Mouse (Mus musculus): ENCODE results near the gene Rbms2. TPM values are rescaled to one million over a fixed set of nuclear protein-coding genes. Genes with fewer than 3 reads are reported as not detected.
"Not testable (repeated sequence)": the region's sequence is repeated elsewhere in the genome, so short reads cannot be mapped to it uniquely, and the experiment has no call there.

Gene Rbms2
- total and polyA plus RNA-seq, 3 experiments = 91.9 to 98.4 (median 94.7) TPM

GRCm38 (mm10) chr10:128194551-128195461, 14.7 kb upstream of the Rbms2 start:
- no peaks in the 10 kb centered on the region for H3K79me2 ChIP-seq (replicated peaks; ENCODE audit: control insufficient read depth, insufficient read depth, low read length)
- 3% methylated on average over 66 of the region's 79 CpGs for WGBS
- no peak for DNase-seq
- peak overlapping the region; percentile 93 for H3K4me3 ChIP-seq
- H3K36me3 ChIP-seq (ENCODE audit: control insufficient read depth, insufficient read depth, low read length) = no peaks in the 10 kb centered on the region
- no peaks in the 10 kb centered on the region for H3K4me1 ChIP-seq (ENCODE audit: control insufficient read depth, insufficient read depth, low read length)
- TF ChIP-seq EP300 (IDR thresholded peaks at IDR 0.05; ENCODE audit: insufficient read depth, low read depth, low read length) = no peak
- TF ChIP-seq CTCF (IDR thresholded peaks at IDR 0.05) = no peak
- no peak for TF ChIP-seq POLR2A (IDR thresholded peaks at IDR 0.05; ENCODE audit: insufficient read depth, low read depth, low read length)
- peak overlapping the region; percentile 83 for H3K9ac ChIP-seq (ENCODE audit: low read depth, low read length)
- H3K27ac ChIP-seq = peak overlapping the region; percentile 64
- H3K27me3 ChIP-seq (ENCODE audit: control insufficient read depth, insufficient read depth, low read length) = no peaks in the 10 kb centered on the region
- intact Hi-C loops (cut with DNase I) = loop anchor here (2.0 kb wide), 1 partner anchor 16 kb away; the partner anchor contains the start of gene Spryd4

DNA sequence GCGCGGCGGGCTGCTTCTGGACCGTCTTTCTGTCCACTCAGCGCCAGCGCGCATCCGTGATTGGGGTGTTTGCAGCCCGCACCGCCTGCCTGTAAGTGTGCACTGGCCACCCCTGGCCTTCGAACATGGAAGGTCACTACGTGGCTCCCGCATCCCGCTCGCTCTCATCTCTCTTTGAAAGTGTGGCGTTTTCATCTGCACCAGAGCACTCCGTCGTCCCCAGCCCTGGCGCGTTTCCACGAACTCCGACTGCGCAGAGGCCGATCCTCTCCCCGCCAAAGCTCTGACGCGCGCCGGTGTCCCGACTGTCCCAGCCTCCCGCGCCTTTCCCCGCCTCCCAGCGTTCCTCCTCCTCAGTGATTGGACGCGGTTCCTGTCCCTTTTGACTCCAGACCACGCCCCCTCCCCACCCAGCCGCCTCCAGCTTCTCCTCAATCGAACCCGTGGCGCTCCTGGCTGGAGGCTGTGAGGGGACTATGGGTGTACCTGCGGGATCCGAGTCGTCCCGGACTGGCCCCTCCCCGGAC, 14.0 kb upstream of the Rbms2 start, which contains the start of gene Gls2:
Gls2 (plus strand) TSS at position 434 of the 527 bp plus-strand sequence.
- Histone ChIP-seq H3K36me3 (ENCODE audit: control insufficient read depth, insufficient read depth, low read length) (no peaks in the 10 kb centered on the region), H3K9ac (ENCODE audit: low read depth, low read length) (peak within 1 kb of the TSS; percentile 83), H3K27ac (peak within 1 kb of the TSS; percentile 64), H3K4me3 (peak within 1 kb of the TSS; percentile 93), H3K27me3 (ENCODE audit: control insufficient read depth, insufficient read depth, low read length) (no peaks in the 10 kb centered on the region), H3K4me1 (ENCODE audit: control insufficient read depth, insufficient read depth, low read length) (no peaks in the 10 kb centered on the region), H3K79me2 (replicated peaks; ENCODE audit: control insufficient read depth, insufficient read depth, low read length) (no peaks in the 10 kb centered on the region)
- TF ChIP-seq POLR2A (IDR thresholded peaks at IDR 0.05; ENCODE audit: insufficient read depth, low read depth, low read length) (peak; percentile 71), CTCF (IDR thresholded peaks at IDR 0.05) (no peak), EP300 (IDR thresholded peaks at IDR 0.05; ENCODE audit: insufficient read depth, low read depth, low read length) (0 out of 2 replicates have a peak, but pooled peaks have one; percentile 17)
- WGBS = under 1% methylated on average over 46 of the region's 46 CpGs
- intact Hi-C loops (cut with DNase I) = loop anchor here (2.0 kb wide), 1 partner anchor 17 kb away; the partner anchor contains the start of gene Spryd4
- DNase-seq = peak; percentile 97 to 98

- TF ChIP-seq POLR2A (IDR thresholded peaks at IDR 0.05; ENCODE audit: insufficient read depth, low read depth, low read length) (no peak), CTCF (IDR thresholded peaks at IDR 0.05) (no peak), EP300 (IDR thresholded peaks at IDR 0.05; ENCODE audit: insufficient read depth, low read depth, low read length) (no peak)
- 94% methylated on average over 6 of the region's 6 CpGs for WGBS
- intact Hi-C loops (cut with DNase I) = no loop called here
Measured at GRCm38 (mm10) chr10:128193113-128193512, 13.0 kb upstream of the Rbms2 start.

DNA sequence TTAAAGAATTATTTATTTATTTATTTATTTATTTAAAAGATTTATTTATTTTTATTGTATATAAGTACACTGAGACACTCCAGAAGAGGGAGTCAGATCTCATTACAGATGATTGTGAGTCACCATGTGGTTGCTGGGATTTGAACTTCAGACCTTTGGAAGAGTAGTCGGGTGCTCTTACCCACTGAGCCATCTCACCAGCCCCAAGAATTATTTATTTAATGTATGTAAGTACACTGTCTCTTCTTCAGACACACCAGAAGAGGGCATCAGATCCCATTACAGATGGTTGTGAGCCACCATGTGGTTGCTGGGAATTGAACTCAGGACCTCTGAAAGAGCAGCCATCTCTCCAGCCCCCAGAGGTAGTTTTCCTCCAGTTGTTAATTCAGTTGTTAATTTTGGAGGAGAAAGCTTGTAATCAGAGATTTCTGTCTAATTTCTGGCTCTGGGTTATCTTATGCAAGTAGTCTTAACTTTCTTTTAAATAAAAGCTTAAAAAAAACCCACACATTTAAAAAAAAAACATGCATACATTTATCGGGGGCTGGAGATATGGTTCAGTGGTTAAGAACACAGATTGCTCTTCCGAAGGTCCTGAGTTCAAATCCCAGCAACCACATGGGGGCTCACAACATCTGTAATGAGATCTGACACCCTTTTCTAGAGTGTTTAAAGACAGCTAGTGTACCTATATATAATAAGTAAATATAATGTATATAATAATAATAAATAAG, 12.1 kb upstream of the Rbms2 start:
- intact Hi-C loops (cut with DNase I); H3K4me1 ChIP-seq (ENCODE audit: control insufficient read depth, insufficient read depth, low read length); H3K9ac ChIP-seq (ENCODE audit: low read depth, low read length); H3K27ac ChIP-seq; H3K27me3 ChIP-seq (ENCODE audit: control insufficient read depth, insufficient read depth, low read length); H3K79me2 ChIP-seq (replicated peaks; ENCODE audit: control insufficient read depth, insufficient read depth, low read length); DNase-seq; H3K36me3 ChIP-seq (ENCODE audit: control insufficient read depth, insufficient read depth, low read length); H3K4me3 ChIP-seq: not testable (repeated sequence)
- WGBS = 95% methylated on average over 3 of the region's 3 CpGs

More at GRCm38 (mm10) chr10:128193113-128193512, 13.0 kb upstream of the Rbms2 start:
- no peak overlapping the region for H3K4me3 ChIP-seq
- H3K4me1 ChIP-seq (ENCODE audit: control insufficient read depth, insufficient read depth, low read length) = no peaks in the 10 kb centered on the region
- H3K9ac ChIP-seq (ENCODE audit: low read depth, low read length) = no peak overlapping the region
- no peaks in the 10 kb centered on the region for H3K27me3 ChIP-seq (ENCODE audit: control insufficient read depth, insufficient read depth, low read length)
- H3K79me2 ChIP-seq (replicated peaks; ENCODE audit: control insufficient read depth, insufficient read depth, low read length) = no peaks in the 10 kb centered on the region
- no peak overlapping the region for H3K27ac ChIP-seq
- H3K36me3 ChIP-seq (ENCODE audit: control insufficient read depth, insufficient read depth, low read length) = no peaks in the 10 kb centered on the region
- no peak for DNase-seq

- Histone ChIP-seq H3K27ac (no peak overlapping the region), H3K4me1 (ENCODE audit: control insufficient read depth, insufficient read depth, low read length) (no peaks in the 10 kb centered on the region), H3K9ac (ENCODE audit: low read depth, low read length) (no peak overlapping the region), H3K4me3 (no peak overlapping the region), H3K79me2 (replicated peaks; ENCODE audit: control insufficient read depth, insufficient read depth, low read length) (no peaks in the 10 kb centered on the region), H3K27me3 (ENCODE audit: control insufficient read depth, insufficient read depth, low read length) (no peaks in the 10 kb centered on the region), H3K36me3 (ENCODE audit: control insufficient read depth, insufficient read depth, low read length) (no peaks in the 10 kb centered on the region)
- TF ChIP-seq CTCF (IDR thresholded peaks at IDR 0.05) (no peak), EP300 (IDR thresholded peaks at IDR 0.05; ENCODE audit: insufficient read depth, low read depth, low read length) (no peak), POLR2A (IDR thresholded peaks at IDR 0.05; ENCODE audit: insufficient read depth, low read depth, low read length) (no peak)
- 48% methylated on average over 2 of the region's 2 CpGs for WGBS
- DNase-seq = no peak
- intact Hi-C loops (cut with DNase I) = no loop called here
Measured at GRCm38 (mm10) chr10:128191472-128191871, 11.4 kb upstream of the Rbms2 start.
